Mouse (Mus musculus) liver, embryonic 14.5 days (tissue): ENCODE results near the gene Ttf2. TPM values are rescaled to one million over a fixed set of nuclear protein-coding genes. Genes with fewer than 3 reads are reported as not detected.

Source experiments
- ATAC-seq: fragments of 200-750 bp; cut with Nextera tagmentation; 2 replicates; pipeline ENCODE4 v1.8.0; 2017; ENCODE audit warnings: moderate number of reproducible peaks, mild to moderate bottlenecking, moderate library complexity; ENCODE audit not compliant: insufficient read depth
- DNase-seq, 3 experiments: peaks; one replicate each; pipeline ENCODE4 v3.0.0-alpha.2; 2012 to 2013; ENCODE audit warnings: low read depth in 3 of 3, low spot score in 3 of 3
- H3K27ac ChIP-seq: fragments of 300-500 bp; sonication (generic); 2 replicates; pipeline ENCODE4 v1.5.1; 2014; ENCODE audit warnings: moderate library complexity, mild to moderate bottlenecking, control low read depth, inconsistent platforms
- H3K27me3 ChIP-seq: fragments of 300-500 bp; sonication (generic); 2 replicates; pipeline ENCODE4 v1.6.1; 2014; ENCODE audit warnings: mild to moderate bottlenecking, low read length, moderate library complexity; ENCODE audit not compliant: control insufficient read depth, insufficient read depth
- H3K36me3 ChIP-seq: fragments of 300-500 bp; sonication (generic); replicated peaks from 2 replicates; pipeline ENCODE4 v1.6.1; 2014; ENCODE audit warnings: low read depth; ENCODE audit not compliant: control insufficient read depth, insufficient read depth
- H3K4me1 ChIP-seq, 2 experiments: fragments of 200-500 bp in 1 of 2; fragments of 300-500 bp in 1 of 2; sonication (generic) in 1 of 2; replicated peaks; 2 replicates each; pipeline ENCODE4 v1.6.1; 2012 to 2014; ENCODE audit warnings: antibody characterized with exemption in 1 of 2, inconsistent platforms in 1 of 2, low read length in 1 of 2; ENCODE audit not compliant: control insufficient read depth in 2 of 2, insufficient read depth in 2 of 2
- H3K4me2 ChIP-seq: fragments of 300-500 bp; sonication (generic); 2 replicates; pipeline ENCODE4 v1.6.1; 2014; ENCODE audit warnings: low read depth, mild to moderate bottlenecking, control low read depth, moderate library complexity
- H3K4me3 ChIP-seq, 2 experiments: fragments of 200-500 bp in 1 of 2; fragments of 300-500 bp in 1 of 2; sonication (generic) in 1 of 2; 2 replicates each; pipeline ENCODE4 v1.5.1; 2012 to 2014; ENCODE audit warnings: low read depth in 2 of 2, low read length in 2 of 2, mild to moderate bottlenecking in 2 of 2, control low read depth in 1 of 2, inconsistent platforms in 1 of 2, moderate library complexity in 1 of 2; ENCODE audit not compliant: insufficient read depth in 1 of 2
- H3K9ac ChIP-seq: fragments of 300-500 bp; sonication (generic); replicated peaks from 2 replicates; pipeline ENCODE4 v1.6.1; 2014; ENCODE audit warnings: mild to moderate bottlenecking, control low read depth, moderate library complexity
- H3K9me3 ChIP-seq: fragments of 300-500 bp; sonication (generic); 2 replicates; pipeline ENCODE4 v1.6.1; 2016; ENCODE audit warnings: low read length, mixed read lengths; ENCODE audit not compliant: control insufficient read depth
- CTCF ChIP-seq: IDR thresholded peaks from 2 replicates; pipeline ENCODE4 v1.5.1; 2016; ENCODE audit warnings: antibody characterized with exemption, low read depth, control low read depth
- EP300 ChIP-seq: IDR thresholded peaks from 2 replicates; pipeline ENCODE4 v1.6.1; 2016; ENCODE audit warnings: antibody characterized with exemption, low read depth
- WGBS: fragments of 180-500 bp; shearing (Covaris S2); extraction: QIAGEN DNeasy Blood & Tissue Kit; methylation state at CpG from one replicate; pipeline ENCODE4 v1.1.7; 2014; ENCODE audit not compliant: insufficient replicate concordance; 5-methylcytosine and 5-hydroxymethylcytosine counted together
- polyA plus RNA-seq, 2 experiments: library from polyadenylated mRNA; depleted of rRNA in 1 of 2; stranded (reverse) in 1 of 2; unstranded in 1 of 2; fragments of >200 nt; fragmentation: Nextera tagmentation in 1 of 2; extraction: Ambion mirVana in 1 of 2; gene quantifications; 2 replicates each; pipeline versions ENCODE4 v1.2.1 to v1.2.3; 2012 to 2014

The Ttf2 gene
- polyA plus RNA-seq, 2 experiments: 6.8 TPM

- Histone ChIP-seq H3K9ac (no peak overlapping the region), H3K4me1 (peaks cover 2 to 16% of the 10 kb centered on the region in 2 experiments), H3K27ac (no peak overlapping the region), H3K9me3 (no peaks in the 10 kb centered on the region), H3K4me3 (peak overlapping the region in 1 of 2 experiments; percentile 76; a peak in 1 of 4 replicates), H3K36me3 (no peaks in the 10 kb centered on the region), H3K4me2 (peak overlapping the region; percentile 78), H3K27me3 (no peaks in the 10 kb centered on the region)
- TF ChIP-seq EP300: no peak
- no peak for TF ChIP-seq CTCF
- ATAC-seq: no peak
- WGBS: 59% methylated on average over 9 of the region's 9 CpGs
- DNase-seq: no peak
These were observed 48.8 kb downstream of the Ttf2 start for GRCm38 (mm10) chr3:100920611-100921140.

- peak; percentile 16 to 42 (median 28) for DNase-seq
- TF ChIP-seq EP300 (no peak), CTCF (peak; percentile 52; the same call in 1 of the 2 replicates)
- Histone ChIP-seq H3K27me3 (no peaks in the 10 kb centered on the region), H3K4me3 (no peak overlapping the region), H3K4me1 (peaks cover 2 to 7% of the 10 kb centered on the region in 2 experiments; a peak in 3 of 4 replicates), H3K9me3 (no peaks in the 10 kb centered on the region), H3K9ac (no peak overlapping the region), H3K36me3 (no peaks in the 10 kb centered on the region), H3K4me2 (no peak overlapping the region), H3K27ac (no peak overlapping the region)
- ATAC-seq: no peak
- 8% methylated on average over 7 of the region's 7 CpGs for WGBS
These were observed 52.6 kb downstream of the Ttf2 start for GRCm38 (mm10) chr3:100916844-100917243.

DNA sequence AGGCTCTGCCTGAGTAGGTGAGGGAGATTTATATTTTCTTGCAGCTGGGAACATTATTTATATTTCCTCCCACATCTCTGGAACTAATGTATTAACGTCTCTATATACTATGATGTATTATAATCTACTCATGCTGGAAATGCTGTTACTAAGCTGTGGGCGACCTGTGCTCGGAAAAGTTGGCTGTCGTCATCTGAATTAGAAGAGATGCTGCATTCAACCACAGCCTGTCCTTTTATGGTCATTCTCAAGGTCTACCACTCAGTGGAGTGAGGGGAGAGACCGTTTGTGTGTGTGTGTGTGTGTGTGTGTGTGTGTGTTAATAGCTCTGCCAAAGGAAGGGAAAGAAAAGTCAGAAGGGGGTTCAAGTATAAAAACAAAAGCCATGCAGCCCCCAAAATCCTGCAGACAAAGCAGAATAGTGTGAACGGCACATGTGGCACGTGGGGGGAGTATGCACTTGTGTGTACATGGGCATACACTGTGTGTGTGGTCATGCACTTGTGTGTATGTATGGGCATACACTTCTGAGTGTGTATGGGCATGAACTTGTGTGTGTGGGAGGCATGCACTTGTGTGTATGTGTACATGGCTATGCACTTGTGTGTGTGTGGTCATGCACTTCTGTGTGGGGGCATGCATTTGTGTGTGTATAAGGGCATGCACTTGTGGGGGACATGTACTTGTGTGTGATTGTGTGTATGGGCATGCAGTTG is 57.8 kb downstream of the Ttf2 start:
- DNase-seq (no peak), ATAC-seq (no peak)
- no peak overlapping the region for H3K27ac ChIP-seq
- H3K4me2 ChIP-seq: no peak overlapping the region
- H3K9me3 ChIP-seq: no peaks in the 10 kb centered on the region
- H3K4me3 ChIP-seq: no peak overlapping the region
- H3K36me3 ChIP-seq: no peaks in the 10 kb centered on the region
- H3K4me1 ChIP-seq: no peaks in the 10 kb centered on the region
- no peaks in the 10 kb centered on the region for H3K27me3 ChIP-seq
- H3K9ac ChIP-seq: no peak overlapping the region
- WGBS: 54% methylated on average over 7 of the region's 7 CpGs
- TF ChIP-seq EP300 (no peak), CTCF (no peak)

GRCm38 (mm10) chr3:100911026-100911425 is 58.4 kb downstream of the Ttf2 start:
- no peaks in the 10 kb centered on the region for H3K9me3 ChIP-seq
- no peaks in the 10 kb centered on the region for H3K27me3 ChIP-seq
- WGBS: 69% methylated on average over 9 of the region's 9 CpGs
- no peak overlapping the region for H3K27ac ChIP-seq
- TF ChIP-seq EP300 (no peak), CTCF (no peak)
- H3K4me1 ChIP-seq: no peaks in the 10 kb centered on the region
- no peaks in the 10 kb centered on the region for H3K36me3 ChIP-seq
- DNase-seq: no peak
- no peak for ATAC-seq
- no peak overlapping the region for H3K4me2 ChIP-seq
- H3K4me3 ChIP-seq: no peak overlapping the region
- no peak overlapping the region for H3K9ac ChIP-seq

DNA sequence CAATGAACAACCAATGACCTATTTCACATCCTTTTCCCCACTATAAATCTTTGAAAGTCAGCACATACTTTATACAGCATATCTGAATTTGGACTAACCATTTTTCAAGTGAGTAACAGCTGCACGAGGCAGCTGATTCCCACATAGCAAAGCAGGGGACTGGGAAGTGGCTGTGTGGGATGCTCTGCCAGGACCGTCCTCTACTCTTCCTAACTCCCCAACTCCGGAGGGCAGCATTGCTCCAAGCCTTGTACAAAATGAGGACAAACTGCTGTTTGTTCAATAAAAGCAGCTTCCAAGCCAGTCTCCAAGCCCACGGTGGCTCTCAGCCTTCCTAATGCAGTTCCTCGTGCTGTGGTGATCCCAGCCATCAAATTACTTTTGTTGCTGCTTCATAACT is 58.8 kb downstream of the Ttf2 start:
- 55% methylated on average over 5 of the region's 5 CpGs for WGBS
- H3K4me2 ChIP-seq: no peak overlapping the region
- ATAC-seq (no peak), DNase-seq (no peak)
- no peak overlapping the region for H3K4me3 ChIP-seq
- H3K36me3 ChIP-seq: no peaks in the 10 kb centered on the region
- no peaks in the 10 kb centered on the region for H3K27me3 ChIP-seq
- no peak overlapping the region for H3K9ac ChIP-seq
- H3K9me3 ChIP-seq: no peaks in the 10 kb centered on the region
- no peak overlapping the region for H3K27ac ChIP-seq
- TF ChIP-seq CTCF: no peak
- no peak for TF ChIP-seq EP300
- no peaks in the 10 kb centered on the region for H3K4me1 ChIP-seq
